Mouse (Mus musculus) hindbrain, postnatal 0 days (tissue): Measurements from ENCODE around the gene Olfr1133. TPM values are rescaled to one million over a fixed set of nuclear protein-coding genes. Genes with fewer than 3 reads are reported as not detected.

Experiments used
- polyA plus RNA-seq: library from polyadenylated mRNA; unstranded; fragments of >200 nt; fragmentation: Nextera tagmentation; extraction: Ambion mirVana; gene quantifications from 2 replicates; pipeline ENCODE4 v1.2.1, GENCODE M21; 2015
- total RNA-seq: library from RNA; depleted of rRNA; stranded (reverse); fragments of >200 nt; gene quantifications from 2 replicates; pipeline ENCODE4 v1.2.3, GENCODE M21; 2014; rRNA removed

The Olfr1133 gene
- total and polyA plus RNA-seq, 2 experiments from 2014 or later, result not detected

Other genes starting within 250 kb of the Olfr1133 start
- not detected in 2 replicates for gene Olfr1123, start 230.7 kb downstream of the Olfr1133 start, total RNA-seq
- gene Olfr1123, start 230.7 kb downstream of the Olfr1133 start, polyA plus RNA-seq, result not detected in 2 replicates
- gene Olfr1124, start 217.1 kb downstream of the Olfr1133 start, total RNA-seq, result not detected in 2 replicates
- 0.08 TPM in 1 of 2 replicates, not detected in the other for gene Olfr1124, start 217.1 kb downstream of the Olfr1133 start, polyA plus RNA-seq
- not detected in 2 replicates for gene Olfr1126, start 193.4 kb downstream of the Olfr1133 start, total RNA-seq
- not detected in 2 replicates for gene Olfr1126, start 193.4 kb downstream of the Olfr1133 start, polyA plus RNA-seq
- not detected in 2 replicates for gene Pramel7, start 150.3 kb downstream of the Olfr1133 start, total RNA-seq
- not detected in 2 replicates for gene Pramel7, start 150.3 kb downstream of the Olfr1133 start, polyA plus RNA-seq
- not detected in 2 replicates for gene Pramel6, start 140.8 kb downstream of the Olfr1133 start, total RNA-seq
- gene Pramel6, start 140.8 kb downstream of the Olfr1133 start, polyA plus RNA-seq, result not detected in 2 replicates
- gene Olfr153, start 115.6 kb downstream of the Olfr1133 start, total RNA-seq, result 0.14 TPM in 1 of 2 replicates, not detected in the other
- not detected in 2 replicates for gene Olfr153, start 115.6 kb downstream of the Olfr1133 start, polyA plus RNA-seq
- gene Olfr1128, start 101.8 kb downstream of the Olfr1133 start, total RNA-seq, result not detected in 2 replicates
- not detected in 2 replicates for gene Olfr1128, start 101.8 kb downstream of the Olfr1133 start, polyA plus RNA-seq
- gene Olfr1129, start 73.5 kb downstream of the Olfr1133 start, total RNA-seq, result not detected in 2 replicates
- gene Olfr1129, start 73.5 kb downstream of the Olfr1133 start, polyA plus RNA-seq, result not detected in 2 replicates
- gene Olfr1130, start 41.2 kb downstream of the Olfr1133 start, total RNA-seq, result not detected in 2 replicates
- gene Olfr1130, start 41.2 kb downstream of the Olfr1133 start, polyA plus RNA-seq, result not detected in 2 replicates
- gene Olfr1131, start 20.3 kb downstream of the Olfr1133 start, total RNA-seq, result not detected in 2 replicates
- not detected in 2 replicates for gene Olfr1131, start 20.3 kb downstream of the Olfr1133 start, polyA plus RNA-seq
- gene Olfr1132, start 9.8 kb downstream of the Olfr1133 start, total RNA-seq, result not detected in 2 replicates
- gene Olfr1132, start 9.8 kb downstream of the Olfr1133 start, polyA plus RNA-seq, result not detected in 2 replicates
- gene Olfr1134, start 11.1 kb upstream of the Olfr1133 start, total RNA-seq, result not detected in 2 replicates
- gene Olfr1134, start 11.1 kb upstream of the Olfr1133 start, polyA plus RNA-seq, result not detected in 2 replicates
- not detected in 2 replicates for gene Olfr1135, start 26.3 kb upstream of the Olfr1133 start, total RNA-seq
- not detected in 2 replicates for gene Olfr1135, start 26.3 kb upstream of the Olfr1133 start, polyA plus RNA-seq
- not detected in 2 replicates for gene Olfr1136, start 46.6 kb upstream of the Olfr1133 start, total RNA-seq
- gene Olfr1136, start 46.6 kb upstream of the Olfr1133 start, polyA plus RNA-seq, result not detected in 2 replicates
- not detected in 2 replicates for gene Olfr1137, start 65.8 kb upstream of the Olfr1133 start, total RNA-seq
- gene Olfr1137, start 65.8 kb upstream of the Olfr1133 start, polyA plus RNA-seq, result not detected in 2 replicates
- gene Olfr1138, start 92.6 kb upstream of the Olfr1133 start, total RNA-seq, result not detected in 2 replicates
- not detected in 2 replicates for gene Olfr1138, start 92.6 kb upstream of the Olfr1133 start, polyA plus RNA-seq
- gene Olfr1140, start 96.4 kb upstream of the Olfr1133 start, total RNA-seq, result not detected in 2 replicates
- 0.20 TPM in 1 of 2 replicates, not detected in the other for gene Olfr1140, start 96.4 kb upstream of the Olfr1133 start, polyA plus RNA-seq
- not detected in 2 replicates for gene Olfr1141, start 106.6 kb upstream of the Olfr1133 start, total RNA-seq
- not detected in 2 replicates for gene Olfr1141, start 106.6 kb upstream of the Olfr1133 start, polyA plus RNA-seq
- gene Olfr152, start 132.1 kb upstream of the Olfr1133 start, total RNA-seq, result not detected in 2 replicates
- gene Olfr152, start 132.1 kb upstream of the Olfr1133 start, polyA plus RNA-seq, result not detected in 2 replicates
- gene Olfr1143, start 153.2 kb upstream of the Olfr1133 start, total RNA-seq, result not detected in 2 replicates
- not detected in 2 replicates for gene Olfr1143, start 153.2 kb upstream of the Olfr1133 start, polyA plus RNA-seq
- not detected in 2 replicates for gene Olfr1145, start 162.4 kb upstream of the Olfr1133 start, total RNA-seq
- gene Olfr1145, start 162.4 kb upstream of the Olfr1133 start, polyA plus RNA-seq, result not detected in 2 replicates
- not detected in 2 replicates for gene Olfr1148, start 183.2 kb upstream of the Olfr1133 start, total RNA-seq
- gene Olfr1148, start 183.2 kb upstream of the Olfr1133 start, polyA plus RNA-seq, result not detected in 2 replicates
- gene Olfr1150-ps1, start 196.6 kb upstream of the Olfr1133 start, total RNA-seq, result not detected in 2 replicates
- not detected in 2 replicates for gene Olfr1150-ps1, start 196.6 kb upstream of the Olfr1133 start, polyA plus RNA-seq
- gene Olfr1151, start 208.5 kb upstream of the Olfr1133 start, total RNA-seq, result not detected in 2 replicates
- not detected in 2 replicates for gene Olfr1151, start 208.5 kb upstream of the Olfr1133 start, polyA plus RNA-seq
- not detected in 2 replicates for gene Olfr1152, start 219.1 kb upstream of the Olfr1133 start, total RNA-seq
- gene Olfr1152, start 219.1 kb upstream of the Olfr1133 start, polyA plus RNA-seq, result not detected in 2 replicates
- not detected in 2 replicates for gene Olfr1153, start 247.6 kb upstream of the Olfr1133 start, total RNA-seq
- gene Olfr1153, start 247.6 kb upstream of the Olfr1133 start, polyA plus RNA-seq, result not detected in 2 replicates